ENCODE assay signal across 30 mouse cellular contexts in the genomic region with DNA sequence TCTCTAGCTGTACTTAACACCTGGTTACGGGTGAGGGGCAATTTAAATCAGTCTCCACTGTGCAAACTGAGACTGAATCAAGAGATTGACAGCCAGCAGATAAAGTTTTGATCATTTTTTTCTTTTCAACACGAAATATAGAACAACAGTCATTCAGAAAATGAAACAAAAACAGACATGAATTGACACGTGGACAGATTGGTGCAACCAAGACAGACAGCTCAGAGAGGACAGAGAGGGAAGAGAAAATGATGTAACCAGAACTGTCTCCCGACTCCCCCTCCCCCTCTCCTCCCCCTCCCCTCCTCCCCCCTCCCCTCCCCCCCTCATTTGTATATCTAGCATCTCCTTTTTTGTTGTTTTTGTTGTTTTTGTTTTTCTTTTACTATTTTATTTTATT. TPM values are rescaled to one million over a fixed set of nuclear protein-coding genes. Genes with fewer than 3 reads are reported as not detected.
"Had no signal": no experiment of that assay in that cellular context is flagged by ENCODE, and none has a peak within 500 bp of the region (broad histone marks: within the 10 kb centered on the region; RNA-seq: fewer than 3 reads in every experiment).

No protein-coding gene starts in this region.

- H3K4me1 ChIP-seq: limb, embryonic 10.5 days; limb, embryonic 13.5 days; megakaryocyte, embryonic 14.5 days; midbrain, embryonic 10.5 days; midbrain, embryonic 13.5 days; neural tube, embryonic 13.5 days; stomach, embryonic 15.5 days had no signal

- H3K27ac ChIP-seq: left cerebral cortex, adult 2 months; limb, embryonic 10.5 days; limb, embryonic 13.5 days; liver, embryonic 14.5 days; macrophage; midbrain, embryonic 10.5 days; midbrain, embryonic 13.5 days; neural tube, embryonic 13.5 days; stomach, embryonic 15.5 days had no signal

- ATAC-seq: liver, postnatal 0 days; lung, postnatal 0 days; midbrain, embryonic 13.5 days; midbrain, embryonic 16.5 days had no signal

- DNase-seq: kidney, adult 18-20 months; kidney, adult 9 months; kidney, postnatal 14 days; kidney, postnatal 4 days; layer of hippocampus, adult 9-11 months; liver; lung, embryonic 14.5 days; thymus, postnatal 25 days had no signal

- H3K27me3 ChIP-seq: limb, embryonic 13.5 days; megakaryocyte, embryonic 14.5 days; midbrain, embryonic 13.5 days; neural tube, embryonic 13.5 days; stomach, embryonic 15.5 days had no signal

- H3K4me3 ChIP-seq: left cerebral cortex, adult 2 months; limb, embryonic 10.5 days; limb, embryonic 13.5 days; megakaryocyte, embryonic 14.5 days; midbrain, embryonic 10.5 days; midbrain, embryonic 13.5 days; myocyte; neural tube, embryonic 13.5 days; stomach, embryonic 15.5 days had no signal

RNA-seq across cellular contexts. Expression of a gene that starts 24.5 kb away (rescaled TPM):
- total RNA-seq: layer of hippocampus, adult 18-20 months; layer of hippocampus, postnatal 25 days; left cerebral cortex, adult 2 months; left cerebral cortex, postnatal 25 days; monocyte, adult 5-6 weeks had no signal
- polyA plus RNA-seq: kidney, embryonic 16.5 days; limb, embryonic 10.5 days; limb, embryonic 13.5 days; liver, embryonic 14.5 days; liver, postnatal 0 days; lung, embryonic 14.5 days; lung, postnatal 0 days; macrophage; midbrain, embryonic 10.5 days; midbrain, embryonic 13.5 days; midbrain, embryonic 16.5 days; myocyte; neural tube, embryonic 13.5 days; small intestine, adult 2 months; spleen, adult 2 months; stomach, embryonic 15.5 days had no signal

RNA-seq across cellular contexts. Expression of a gene that starts 26.9 kb away (rescaled TPM):
- total RNA-seq: left cerebral cortex, postnatal 25 days; monocyte, adult 5-6 weeks had no signal
- polyA plus RNA-seq: lung, embryonic 14.5 days; macrophage; midbrain, embryonic 10.5 days; midbrain, embryonic 13.5 days; midbrain, embryonic 16.5 days; myocyte; neural tube, embryonic 13.5 days had no signal

RNA-seq across cellular contexts. Expression of a gene that starts 48.4 kb away (rescaled TPM):
- total RNA-seq: layer of hippocampus, adult 18-20 months; layer of hippocampus, postnatal 25 days; left cerebral cortex, adult 2 months; left cerebral cortex, postnatal 25 days; monocyte, adult 5-6 weeks had no signal
- polyA plus RNA-seq: kidney, embryonic 16.5 days; limb, embryonic 10.5 days; limb, embryonic 13.5 days; liver, embryonic 14.5 days; lung, embryonic 14.5 days; macrophage; midbrain, embryonic 10.5 days; midbrain, embryonic 13.5 days; midbrain, embryonic 16.5 days; myocyte; neural tube, embryonic 13.5 days; small intestine, adult 2 months; stomach, embryonic 15.5 days; thymus, postnatal 0 days had no signal

RNA-seq across cellular contexts. Expression of a gene that starts 48.4 kb away (rescaled TPM):
- total RNA-seq: left cerebral cortex, adult 2 months; monocyte, adult 5-6 weeks had no signal
- polyA plus RNA-seq: kidney, embryonic 16.5 days; limb, embryonic 10.5 days; limb, embryonic 13.5 days; lung, embryonic 14.5 days; lung, postnatal 0 days; macrophage; midbrain, embryonic 10.5 days; midbrain, embryonic 13.5 days; midbrain, embryonic 16.5 days; myocyte; neural tube, embryonic 13.5 days; small intestine, adult 2 months; spleen, adult 2 months; stomach, embryonic 15.5 days had no signal

RNA-seq across cellular contexts. Expression of a gene that starts 53.8 kb away (rescaled TPM):
- total RNA-seq: left cerebral cortex, adult 2 months; left cerebral cortex, postnatal 25 days had no signal
